Mouse (Mus musculus) intestine, postnatal 0 days (tissue): Measurements from ENCODE around the gene Arel1. TPM values are rescaled to one million over a fixed set of nuclear protein-coding genes. Genes with fewer than 3 reads are reported as not detected.
A peak's percentile ranks its signal among the peaks of the same experiment; 100 is the strongest.

Experiments
- ATAC-seq: fragments of 200-750 bp; cut with Nextera tagmentation; 2 replicates; pipeline ENCODE4 v1.8.0; 2017; ENCODE audit warnings: mild to moderate bottlenecking, moderate TSS enrichment, moderate library complexity
- H3K27ac ChIP-seq: fragments of 300-500 bp; sonication (generic); 2 replicates; pipeline ENCODE4 v1.5.1; 2014; ENCODE audit warnings: mild to moderate bottlenecking, low read depth, low read length, moderate library complexity
- H3K27me3 ChIP-seq: fragments of 300-500 bp; sonication (generic); replicated peaks from 2 replicates; pipeline ENCODE4 v1.6.1; 2014; ENCODE audit warnings: low read length, mixed read lengths; ENCODE audit not compliant: control insufficient read depth, insufficient read depth
- H3K36me3 ChIP-seq: fragments of 300-500 bp; sonication (generic); 2 replicates; pipeline ENCODE4 v1.6.1; 2014; ENCODE audit warnings: mild to moderate bottlenecking, moderate library complexity; ENCODE audit not compliant: control insufficient read depth, insufficient read depth
- H3K4me1 ChIP-seq: fragments of 300-500 bp; sonication (generic); replicated peaks from 2 replicates; pipeline ENCODE4 v1.6.1; 2014; ENCODE audit warnings: antibody characterized with exemption, low read length, mixed read lengths; ENCODE audit not compliant: control insufficient read depth, insufficient read depth
- H3K4me2 ChIP-seq: fragments of 300-500 bp; sonication (generic); replicated peaks from 2 replicates; pipeline ENCODE4 v1.6.1; 2014; ENCODE audit warnings: low read depth, mild to moderate bottlenecking, moderate library complexity
- H3K4me3 ChIP-seq: fragments of 300-500 bp; sonication (generic); 2 replicates; pipeline ENCODE4 v1.5.1; 2014; ENCODE audit warnings: low read depth, low read length
- H3K9ac ChIP-seq: fragments of 300-500 bp; sonication (generic); 2 replicates; pipeline ENCODE4 v1.6.1; 2014; ENCODE audit warnings: mild to moderate bottlenecking, low read depth, low read length
- H3K9me3 ChIP-seq: fragments of 300-500 bp; sonication (generic); 2 replicates; pipeline ENCODE4 v1.6.1; 2016; ENCODE audit warnings: mixed run types; ENCODE audit not compliant: control insufficient read depth
- CTCF ChIP-seq: sonication (generic); IDR thresholded peaks from 2 replicates; pipeline ENCODE4 v1.5.1; 2016; ENCODE audit warnings: low read depth, mild to moderate bottlenecking, control low read depth, antibody characterized with exemption, moderate library complexity
- WGBS: fragments of 180-500 bp; shearing (Covaris S2); extraction: QIAGEN DNeasy Blood & Tissue Kit; methylation state at CpG from one replicate; pipeline ENCODE4 v1.1.7; 2014; 5-methylcytosine and 5-hydroxymethylcytosine counted together
- polyA plus RNA-seq: library from polyadenylated mRNA; unstranded; fragments of >200 nt; fragmentation: Nextera tagmentation; extraction: Ambion mirVana; gene quantifications from 2 replicates; pipeline ENCODE4 v1.2.1, GENCODE M21; 2015

The Arel1 gene
- polyA plus RNA-seq, 1 experiment from 2014 or later, result 5.1 TPM

DNA sequence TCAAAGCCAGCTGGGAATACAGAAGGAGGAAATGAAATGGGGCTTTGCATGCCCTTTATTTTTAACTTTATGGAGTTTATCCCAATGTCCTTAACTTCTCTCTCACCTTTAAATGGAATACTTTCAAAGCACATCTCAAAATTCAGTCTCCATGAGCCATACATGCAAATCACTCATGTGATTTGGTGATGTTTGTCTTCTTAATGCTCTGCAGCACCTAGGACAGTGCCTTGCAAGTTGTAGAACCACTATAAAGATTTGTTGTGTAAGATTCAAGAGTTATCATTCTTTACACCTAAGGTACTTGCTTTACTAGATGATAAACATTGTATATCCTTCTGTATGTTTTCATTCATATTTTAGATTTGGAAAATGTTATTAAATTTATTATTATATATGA is 28.4 kb upstream of the Arel1 start:
- H3K4me3 ChIP-seq, result no peak overlapping the region
- H3K4me2 ChIP-seq, result peak overlapping the region; percentile 93
- H3K4me1 ChIP-seq, result 0 out of 2 replicates have a peak, but pooled peaks cover 15% of the 10 kb centered on the region
- no peak for ATAC-seq
- H3K36me3 ChIP-seq, result no peaks in the 10 kb centered on the region
- H3K27me3 ChIP-seq, result no peaks in the 10 kb centered on the region
- no peaks in the 10 kb centered on the region for H3K9me3 ChIP-seq
- no peak for TF ChIP-seq CTCF
- H3K9ac ChIP-seq, result no peak overlapping the region
- no peak overlapping the region for H3K27ac ChIP-seq

DNA sequence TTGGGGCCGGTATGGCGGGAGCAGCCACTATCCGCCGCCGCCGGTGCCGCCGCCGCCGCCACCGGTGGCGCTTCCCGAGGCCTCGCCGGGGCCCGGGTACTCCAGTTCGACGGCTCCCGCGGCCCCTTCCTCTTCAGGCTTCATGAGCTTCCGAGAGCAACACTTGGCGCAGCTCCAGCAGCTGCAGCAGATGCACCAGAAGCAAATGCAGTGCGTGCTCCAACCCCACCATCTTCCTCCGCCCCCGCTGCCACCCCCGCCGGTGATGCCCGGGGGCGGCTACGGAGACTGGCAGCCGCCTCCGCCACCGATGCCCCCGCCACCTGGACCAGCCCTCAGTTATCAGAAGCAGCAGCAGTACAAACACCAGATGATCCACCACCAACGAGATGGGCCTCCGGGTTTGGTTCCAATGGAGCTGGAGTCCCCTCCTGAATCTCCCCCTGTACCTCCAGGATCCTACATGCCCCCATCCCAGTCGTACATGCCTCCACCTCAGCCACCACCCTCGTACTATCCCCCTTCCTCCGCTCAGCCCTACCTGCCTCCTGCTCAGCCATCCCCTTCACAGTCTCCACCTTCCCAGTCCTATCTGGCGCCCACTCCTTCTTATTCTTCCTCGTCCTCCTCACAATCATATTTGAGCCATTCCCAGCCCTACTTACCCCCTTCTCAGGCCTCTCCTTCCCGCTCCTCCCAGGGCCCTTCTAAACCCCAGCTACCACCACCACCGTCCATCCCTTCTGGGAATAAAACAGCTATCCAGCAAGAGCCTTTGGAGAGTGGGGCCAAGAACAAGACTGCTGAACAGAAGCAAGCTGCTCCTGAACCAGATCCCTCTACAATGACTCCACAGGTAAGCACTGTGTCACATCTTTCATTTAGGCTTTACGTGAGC is 26.1 kb upstream of the Arel1 start:
- Histone ChIP-seq H3K4me2 (peak overlapping the region; percentile 93), H3K9me3 (no peaks in the 10 kb centered on the region), H3K36me3 (no peaks in the 10 kb centered on the region), H3K27me3 (no peaks in the 10 kb centered on the region), H3K9ac (peak overlapping the region; percentile 83), H3K4me1 (0 out of 2 replicates have a peak, but pooled peaks cover 15% of the 10 kb centered on the region), H3K4me3 (peak overlapping the region; percentile 77), H3K27ac (peak overlapping the region; percentile 52)
- under 1% methylated on average over 44 of the region's 44 CpGs for WGBS
- ATAC-seq, result peak; percentile 26; the same call in 1 of the 2 replicates
- no peak for TF ChIP-seq CTCF

DNA sequence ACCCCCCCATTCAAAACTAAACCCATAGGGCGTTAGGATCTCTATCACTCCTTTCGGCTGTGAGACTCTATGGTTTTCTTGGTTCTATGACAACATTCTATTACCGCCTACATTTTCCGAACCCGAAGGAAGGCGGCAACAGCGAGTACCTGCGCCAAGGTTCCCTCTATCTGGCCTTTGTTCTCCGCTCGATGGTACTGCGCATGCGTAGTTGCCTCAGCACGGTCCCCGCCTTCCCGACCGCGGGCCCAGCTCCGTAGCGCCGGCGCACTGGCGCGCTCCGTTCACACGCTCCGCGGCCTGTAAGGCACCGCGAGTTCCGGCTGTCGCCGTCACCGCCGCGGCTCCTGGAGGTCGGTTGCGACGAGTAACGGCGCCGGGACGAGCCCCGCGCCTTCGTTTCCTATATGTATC is 25.4 kb upstream of the Arel1 start, which contains the start of gene Ylpm1:
Gene Ylpm1 (plus strand): TSS at position 239 of the 414 bp plus-strand sequence.
- Histone ChIP-seq H3K4me1 (0 out of 2 replicates have a peak, but pooled peaks cover 15% of the 10 kb centered on the region), H3K9ac (peak within 1 kb of the TSS; percentile 83), H3K4me2 (peak within 1 kb of the TSS; percentile 93), H3K9me3 (no peaks in the 10 kb centered on the region), H3K27me3 (no peaks in the 10 kb centered on the region), H3K4me3 (peak within 1 kb of the TSS; percentile 77), H3K36me3 (no peaks in the 10 kb centered on the region), H3K27ac (peak within 1 kb of the TSS; percentile 52)
- peak; percentile 82 for TF ChIP-seq CTCF
- WGBS, result under 1% methylated on average over 45 of the region's 45 CpGs
- ATAC-seq, result peak; percentile 99

DNA sequence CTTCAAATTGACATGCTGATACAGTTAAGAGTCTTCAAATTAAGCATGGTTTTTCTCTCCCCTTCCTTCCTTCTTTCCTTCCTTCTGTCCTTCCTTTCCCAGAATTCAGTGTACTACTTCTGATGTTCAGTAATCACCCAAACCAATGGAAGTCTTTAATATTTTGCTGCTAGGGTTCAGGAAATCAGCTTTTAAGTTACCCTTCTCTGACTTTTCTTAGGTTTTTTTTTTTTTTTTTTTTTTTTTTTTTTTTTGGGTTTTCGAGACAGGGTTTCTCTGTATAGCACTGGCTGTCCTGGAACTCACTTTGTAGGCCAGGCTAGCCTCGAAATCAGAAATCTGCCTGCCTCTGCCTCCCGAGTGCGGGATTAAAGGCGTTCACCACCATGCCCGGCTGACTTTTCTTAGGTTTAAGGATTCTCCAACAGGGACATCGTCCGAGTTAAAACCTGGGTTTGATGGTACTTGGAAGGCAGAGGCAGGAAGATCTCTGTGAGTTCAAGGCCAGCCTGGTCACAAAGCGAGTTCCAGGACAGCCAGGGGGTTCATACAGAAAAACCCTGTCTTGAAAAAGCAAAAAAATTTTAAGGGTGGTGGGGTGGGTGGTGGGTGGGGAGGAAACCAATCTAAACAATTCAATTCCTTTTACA is 24.5 kb upstream of the Arel1 start:
- Histone ChIP-seq H3K9ac (no peak overlapping the region), H3K4me1 (0 out of 2 replicates have a peak, but pooled peaks cover 15% of the 10 kb centered on the region), H3K4me3 (peak overlapping the region; percentile 77; the same call in 1 of the 2 replicates), H3K27ac (no peak overlapping the region), H3K4me2 (peak overlapping the region; percentile 93), H3K9me3 (no peaks in the 10 kb centered on the region), H3K27me3 (no peaks in the 10 kb centered on the region), H3K36me3 (no peaks in the 10 kb centered on the region)
- no peak for TF ChIP-seq CTCF
- no peak for ATAC-seq
- 94% methylated on average over 8 of the region's 9 CpGs for WGBS

DNA sequence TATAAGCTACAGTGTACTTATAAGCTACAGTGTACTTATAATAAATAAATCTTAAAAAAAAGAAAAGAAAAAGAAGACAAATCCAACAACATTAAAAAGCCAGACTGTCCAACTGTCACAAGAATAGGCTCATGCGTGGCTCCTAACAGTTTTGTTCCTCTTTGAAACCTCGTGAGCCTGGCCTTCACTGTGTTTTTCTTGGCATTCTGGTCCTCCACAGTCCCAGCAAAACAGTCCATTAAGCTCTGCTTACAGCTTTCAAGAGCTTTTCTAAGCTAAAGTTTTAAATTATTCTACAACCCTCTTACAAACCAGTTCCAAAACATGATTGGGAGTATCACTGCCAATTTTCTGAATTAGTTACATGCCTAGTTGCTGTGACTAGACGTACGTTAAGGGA is 18.8 kb upstream of the Arel1 start:
- TF ChIP-seq CTCF, result no peak
- H3K9me3 ChIP-seq, result no peaks in the 10 kb centered on the region
- H3K4me2 ChIP-seq, result no peak overlapping the region
- H3K9ac ChIP-seq, result no peak overlapping the region
- H3K36me3 ChIP-seq, result no peaks in the 10 kb centered on the region
- H3K27ac ChIP-seq, result no peak overlapping the region
- no peak overlapping the region for H3K4me3 ChIP-seq
- no peaks in the 10 kb centered on the region for H3K27me3 ChIP-seq
- no peaks in the 10 kb centered on the region for H3K4me1 ChIP-seq
- 72% methylated on average over 4 of the region's 4 CpGs for WGBS
- no peak for ATAC-seq

DNA sequence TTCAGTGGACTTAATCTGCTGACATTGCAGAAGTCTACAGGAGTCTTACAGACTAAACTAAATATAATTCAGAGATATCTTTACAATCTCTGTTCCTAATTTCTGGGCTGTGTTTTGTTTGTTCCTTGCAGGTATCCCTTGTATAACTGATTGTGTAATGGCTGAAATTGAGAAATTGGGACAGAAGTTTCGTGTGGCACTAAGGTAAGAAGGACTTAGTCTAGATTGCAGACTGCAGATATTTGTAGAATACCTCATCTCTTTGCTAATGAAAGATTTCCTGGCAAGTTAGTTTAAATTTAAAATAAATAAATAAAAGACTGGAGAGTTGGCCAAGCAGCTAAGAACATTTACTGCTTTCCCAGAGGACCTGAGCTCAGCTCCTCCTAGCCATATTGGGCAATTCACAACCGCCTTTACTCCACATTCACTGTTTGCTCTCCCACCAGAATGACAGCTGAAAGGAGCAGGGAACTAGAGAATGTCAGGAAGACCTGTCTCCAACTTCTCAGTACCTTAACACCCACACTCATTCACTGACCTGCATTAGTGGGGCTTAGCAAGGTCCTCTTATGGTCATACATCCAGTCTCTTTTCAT is 8.7 kb upstream of the Arel1 start:
- ATAC-seq, result no peak
- TF ChIP-seq CTCF, result no peak
- no peaks in the 10 kb centered on the region for H3K4me1 ChIP-seq
- H3K9ac ChIP-seq, result no peak overlapping the region
- H3K27me3 ChIP-seq, result no peaks in the 10 kb centered on the region
- peaks cover 70% of the 10 kb centered on the region for H3K36me3 ChIP-seq
- H3K27ac ChIP-seq, result no peak overlapping the region
- 86% methylated on average over 2 of the region's 2 CpGs for WGBS
- H3K9me3 ChIP-seq, result no peaks in the 10 kb centered on the region
- H3K4me3 ChIP-seq, result no peak overlapping the region
- no peak overlapping the region for H3K4me2 ChIP-seq
